Mouse (Mus musculus): Measurements from ENCODE around the gene Acsl5.

DNA sequence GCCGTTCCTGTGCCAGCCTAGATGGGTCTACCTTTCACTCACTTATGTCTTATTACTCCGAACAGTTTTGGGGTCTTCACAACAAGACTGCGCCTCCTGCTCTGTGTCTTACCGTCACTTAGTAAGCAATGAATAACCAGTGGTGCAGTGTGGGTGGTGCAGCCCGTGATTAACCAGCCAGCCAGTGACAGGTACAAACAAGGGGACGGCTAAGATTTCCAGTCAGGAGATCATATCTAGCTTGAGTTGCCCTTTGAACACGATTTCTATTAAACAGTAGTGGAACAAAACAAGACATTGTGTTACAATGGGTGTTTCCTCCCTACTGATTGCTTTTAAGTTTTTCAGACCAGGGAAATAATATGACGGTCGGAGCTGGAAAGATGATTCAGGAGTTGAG, 91.5 kb downstream of the Acsl5 start:
- TF ChIP-seq CTCF (IDR thresholded peaks at IDR 0.05; ENCODE audit: extremely low read depth, insufficient read depth, insufficient read length, insufficient replicate concordance) (no peak), POLR2A (IDR thresholded peaks at IDR 0.05; ENCODE audit: low read depth, low read length) (no peak)
